Mouse (Mus musculus) heart, adult 9 months (tissue): ENCODE data around the gene Insl5.

Experiments used
- DNase-seq, 2 experiments: peaks; one replicate each; pipeline ENCODE4 v3.0.0; 2022; ENCODE audit warnings: low spot score in 2 of 2

Gene Insl5

DNA sequence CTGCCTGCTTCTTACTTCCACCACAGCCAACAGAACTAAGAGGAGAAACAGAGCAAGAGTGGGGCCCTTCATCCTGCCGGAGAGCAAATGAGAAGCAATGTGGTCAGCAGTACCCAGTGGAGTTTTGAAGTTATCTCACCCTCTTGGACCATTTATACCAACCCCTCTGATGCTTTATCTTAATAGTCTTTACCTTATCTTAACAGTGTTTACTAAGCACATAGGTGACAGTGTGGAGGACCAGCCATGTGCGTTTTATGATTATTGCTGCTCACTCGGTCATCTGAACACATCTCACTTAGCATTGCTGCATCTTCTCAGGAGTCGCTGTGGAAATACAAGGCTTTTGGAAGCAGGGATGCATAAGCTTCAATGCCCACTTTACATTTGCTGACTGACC lies at the start of gene Insl5:
Insl5 (minus strand) TSS at position 222 of the 400 bp plus-strand sequence.
- no peak for DNase-seq

DNA sequence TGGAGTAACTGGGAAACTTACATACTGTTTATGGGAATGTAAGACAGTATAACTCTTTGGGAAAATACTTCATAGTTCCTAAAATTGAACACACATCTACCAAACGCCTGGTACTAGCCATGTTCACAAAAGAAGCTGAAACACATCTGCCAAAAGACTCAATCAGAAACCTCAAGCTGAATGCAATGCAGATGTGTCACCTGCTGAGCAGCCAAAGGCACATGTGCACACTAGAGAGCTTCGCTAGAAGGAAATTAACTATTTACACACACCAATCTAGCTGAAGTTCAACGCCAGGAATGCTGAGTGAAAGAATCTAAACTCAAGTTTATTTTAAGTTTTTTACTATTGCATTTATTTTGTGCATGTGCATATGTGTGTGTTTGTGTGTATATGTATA lies 44.0 kb upstream of the Insl5 start:
- no peak for DNase-seq

DNA sequence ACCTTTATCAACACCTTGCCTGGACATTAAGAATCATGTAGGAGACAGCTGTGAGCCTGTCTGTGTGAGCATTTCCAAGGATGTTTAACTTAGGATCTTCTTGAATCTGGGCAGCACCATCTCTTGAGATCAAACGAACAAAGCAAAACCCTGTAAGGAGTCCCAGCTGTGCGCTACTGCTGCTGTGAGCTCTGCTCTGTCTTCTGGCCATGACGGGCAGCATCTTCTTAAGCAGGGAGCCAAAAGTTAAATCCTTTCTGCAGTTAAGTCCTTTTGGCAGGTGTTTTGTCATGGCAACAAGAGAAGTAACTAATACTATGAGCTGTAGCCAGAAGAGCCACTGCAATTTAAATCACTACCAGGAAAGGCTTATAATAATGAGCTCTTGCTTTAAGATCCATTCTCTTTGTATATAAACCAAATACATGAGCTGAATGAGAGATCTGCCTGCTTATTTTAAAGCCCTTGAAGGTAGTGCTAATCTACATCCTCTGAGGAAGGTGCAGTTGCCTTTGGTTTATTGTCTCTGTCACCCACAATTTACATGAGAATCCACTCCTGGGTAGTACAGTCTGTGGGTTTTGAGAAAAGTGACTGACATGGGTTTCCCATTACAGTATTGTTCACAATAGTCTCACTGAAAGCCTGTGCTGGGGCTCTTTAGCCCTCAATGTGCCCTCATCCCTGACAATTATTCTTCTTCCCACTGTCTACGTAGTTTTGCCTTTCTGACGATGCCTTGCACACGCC lies 41.4 kb upstream of the Insl5 start:
- DNase-seq: no peak

DNA sequence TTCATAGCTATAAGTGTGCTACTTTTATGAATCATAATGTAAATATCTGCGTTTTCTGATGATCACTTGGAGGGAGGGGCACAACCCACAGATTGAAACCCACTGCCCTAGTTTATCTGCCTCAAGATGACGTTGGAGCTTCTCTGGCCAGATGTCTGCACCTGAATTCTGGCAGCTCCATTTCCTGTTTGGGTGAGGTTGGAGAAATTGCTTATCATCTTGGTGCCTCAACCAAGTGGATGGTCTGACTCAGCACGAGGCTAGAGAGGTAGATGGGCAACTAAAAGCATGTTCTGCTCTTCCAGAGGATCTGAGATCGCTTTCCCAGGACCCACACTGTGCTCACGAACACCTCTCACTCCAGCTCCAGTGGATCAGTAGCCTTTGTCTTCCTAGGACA lies 38.3 kb upstream of the Insl5 start:
- no peak for DNase-seq

DNA sequence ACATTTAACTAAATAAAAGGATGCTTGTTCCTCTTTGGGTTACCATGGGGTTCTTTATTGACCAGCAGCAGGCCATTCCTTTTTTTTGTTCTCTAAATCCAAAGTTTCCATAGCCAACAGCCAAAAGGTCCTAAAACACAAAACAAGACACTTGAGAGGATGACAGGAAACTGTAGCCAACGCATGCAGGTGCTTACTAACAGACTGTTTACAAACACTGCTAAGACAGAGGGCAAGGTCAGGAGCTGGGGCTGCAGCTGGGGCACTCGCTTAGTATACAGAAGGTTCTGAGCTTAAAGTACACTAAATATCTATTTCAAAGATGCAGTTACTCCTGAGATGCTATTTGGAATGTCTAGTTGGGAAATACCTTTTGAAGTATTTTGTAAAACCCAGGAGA lies 37.8 kb upstream of the Insl5 start:
- DNase-seq: no peak

DNA sequence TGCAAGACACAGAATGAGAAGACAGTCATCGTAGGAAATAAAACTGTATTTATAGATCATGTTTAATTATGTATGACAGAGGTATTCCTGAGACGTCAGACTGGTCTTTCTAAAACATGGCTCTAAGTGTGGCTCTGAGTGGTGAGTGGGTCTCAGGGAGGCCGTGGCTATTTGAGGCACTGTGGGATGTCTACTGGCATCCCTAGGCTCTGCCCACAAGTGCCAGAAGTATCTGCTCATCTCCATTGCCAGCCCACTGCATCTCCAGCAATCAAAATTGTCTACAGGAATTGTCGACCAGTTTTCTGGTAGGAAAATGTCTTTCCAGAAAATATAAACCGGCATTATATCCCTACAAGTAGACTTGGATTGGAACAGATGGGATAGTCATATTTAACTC lies 30.3 kb upstream of the Insl5 start:
- DNase-seq: no peak

DNA sequence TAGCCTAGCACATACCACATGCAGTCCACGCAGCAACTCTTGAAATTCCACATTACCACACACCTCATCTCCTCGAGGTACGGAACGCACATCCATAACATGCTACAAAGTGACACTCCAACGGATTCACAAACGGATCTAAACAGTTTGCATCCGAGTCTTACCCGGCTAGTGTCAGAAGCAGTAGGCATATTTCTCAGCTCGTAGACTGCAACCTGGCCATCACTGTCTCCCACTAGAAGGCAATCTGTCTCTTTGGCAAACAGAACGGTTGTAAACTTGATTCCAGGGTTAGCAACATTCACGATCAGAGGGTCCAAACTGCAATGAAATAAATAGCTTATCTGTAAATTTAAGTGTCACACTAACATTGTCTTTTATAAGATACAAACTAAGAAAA lies 21.4 kb upstream of the Insl5 start:
- DNase-seq: no peak

DNA sequence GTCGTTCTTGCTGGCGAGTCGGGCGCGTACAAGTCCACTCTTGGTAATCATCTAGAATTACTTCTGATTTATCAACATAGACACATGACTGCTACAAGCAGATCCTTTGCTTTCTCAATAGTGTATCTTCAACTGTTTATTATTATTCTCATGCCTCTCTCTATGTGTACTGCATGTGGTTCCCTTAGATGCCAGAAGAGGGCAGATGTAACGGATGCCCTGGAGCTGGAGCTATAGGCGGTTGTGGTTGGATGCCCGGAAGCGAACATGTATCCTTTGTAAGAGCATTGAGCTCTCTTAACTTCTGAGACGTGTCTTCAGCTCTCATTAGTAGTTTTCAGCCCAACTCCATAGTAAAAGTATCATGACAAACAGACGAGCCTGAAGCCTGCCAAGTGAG lies 16.4 kb upstream of the Insl5 start:
- no peak for DNase-seq

DNA sequence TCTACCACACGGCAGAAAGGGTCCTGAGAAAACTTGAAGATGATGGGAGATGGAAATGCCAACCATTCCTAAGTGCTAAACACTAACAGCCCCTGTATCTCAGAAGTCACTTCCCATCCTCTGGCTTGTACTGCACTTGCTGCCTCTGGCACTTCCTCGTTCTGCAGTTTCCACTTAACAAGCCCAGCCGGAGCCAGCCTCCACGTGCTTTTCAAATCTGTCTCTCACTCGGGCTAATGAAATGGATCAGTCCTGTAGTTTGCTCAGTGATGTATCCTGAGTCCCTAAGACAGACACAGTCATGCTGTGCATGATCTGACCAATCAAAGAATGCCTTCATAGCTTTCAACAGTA lies 13.2 kb upstream of the Insl5 start:
- DNase-seq: no peak

DNA sequence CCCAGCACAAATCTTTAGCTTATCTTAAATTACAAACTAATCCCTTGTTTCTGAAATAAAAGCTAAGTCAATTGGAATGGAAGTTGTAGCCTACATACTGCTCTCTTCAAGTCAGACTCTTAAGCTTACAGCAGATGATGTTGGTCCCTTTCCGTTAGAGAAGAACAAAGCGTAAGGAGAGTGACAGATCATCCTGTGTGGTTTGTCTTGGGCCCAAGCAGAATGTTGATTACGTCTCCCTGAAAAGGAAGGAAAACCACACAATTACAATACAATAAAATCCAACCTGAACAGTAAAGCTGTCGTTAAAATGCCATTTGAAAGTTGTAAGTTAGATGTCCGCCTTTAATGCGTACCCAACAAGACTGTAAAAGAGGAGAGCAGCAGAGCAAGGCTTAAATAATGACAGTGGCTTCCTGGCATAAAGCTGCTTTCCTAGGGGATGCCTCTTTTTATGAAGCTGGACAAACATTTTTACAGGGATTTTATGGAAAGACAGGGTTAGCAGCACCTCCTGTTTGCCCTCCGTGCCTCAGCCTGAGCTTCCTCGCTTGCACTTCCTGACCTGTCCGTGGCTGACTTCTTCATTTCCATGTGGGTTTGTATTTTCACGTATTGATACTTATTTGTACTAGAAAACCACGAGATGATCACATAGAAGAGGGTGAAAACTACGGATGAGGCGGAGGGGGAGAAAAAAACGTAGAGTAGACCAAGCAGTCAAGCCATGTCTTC lies 12.6 kb upstream of the Insl5 start:
- no peak for DNase-seq

DNA sequence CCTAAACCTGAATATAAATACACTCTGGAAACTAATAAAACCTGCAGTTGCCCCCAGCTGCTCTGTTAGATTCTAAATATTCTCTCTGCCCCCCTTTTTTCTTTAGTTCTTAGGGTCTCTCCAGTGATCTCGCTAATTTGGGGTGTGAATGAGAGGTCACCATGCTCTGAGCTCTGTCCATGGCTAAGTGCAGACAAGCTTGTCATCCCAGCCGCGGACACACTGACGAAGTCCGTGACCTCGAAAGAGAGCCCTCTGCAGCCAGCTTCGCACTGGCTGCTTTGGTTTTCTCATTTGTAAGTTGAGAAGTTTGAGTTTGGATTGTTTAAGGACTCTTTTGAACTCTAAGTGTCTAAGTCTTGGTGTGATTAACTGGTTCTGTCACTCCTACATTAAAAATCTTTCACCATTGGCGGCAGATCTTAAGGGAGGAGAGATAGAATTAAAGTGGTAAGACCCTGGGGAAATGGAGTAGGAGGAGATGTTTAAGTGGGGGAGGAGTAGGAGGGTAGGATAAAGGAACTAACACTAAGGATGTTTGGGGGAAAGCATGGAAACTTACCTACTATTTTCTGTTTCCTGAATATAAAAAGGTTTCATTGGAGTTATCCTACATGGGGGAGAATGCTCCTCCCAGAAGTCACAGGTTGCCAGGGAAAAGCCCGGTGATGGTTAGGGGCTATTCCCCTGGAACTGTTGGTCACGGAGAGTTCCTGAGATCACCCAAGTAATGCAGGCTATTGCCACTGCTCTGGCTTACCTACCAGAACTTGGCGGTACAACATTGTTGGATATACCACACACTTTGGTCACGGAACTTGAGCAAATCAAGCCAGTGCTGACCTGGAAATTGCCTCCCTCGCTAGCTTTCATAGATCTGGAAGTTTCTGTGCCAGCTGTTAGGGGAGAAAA lies 1.8 kb upstream of the Insl5 start:
- no peak for DNase-seq

DNA sequence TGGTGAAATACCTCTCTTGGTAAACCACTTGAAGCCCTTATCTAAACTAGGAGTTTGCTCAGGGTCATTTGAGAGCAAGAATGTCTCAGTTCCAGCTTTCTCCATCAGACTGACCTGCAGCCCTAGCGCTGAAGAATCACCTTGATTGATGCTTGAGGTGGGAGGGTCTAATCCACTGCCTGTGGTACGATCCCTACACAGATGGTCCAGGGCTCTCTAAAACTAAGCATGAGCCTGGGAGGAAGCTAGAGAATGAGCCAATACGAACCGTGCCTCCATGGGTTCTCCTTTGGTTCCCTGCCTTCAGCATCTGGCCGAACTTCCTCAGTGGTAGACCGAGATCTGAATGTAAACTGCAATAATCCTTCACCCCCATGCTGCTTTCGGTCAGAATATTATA lies 1.1 kb upstream of the Insl5 start:
- no peak for DNase-seq

DNA sequence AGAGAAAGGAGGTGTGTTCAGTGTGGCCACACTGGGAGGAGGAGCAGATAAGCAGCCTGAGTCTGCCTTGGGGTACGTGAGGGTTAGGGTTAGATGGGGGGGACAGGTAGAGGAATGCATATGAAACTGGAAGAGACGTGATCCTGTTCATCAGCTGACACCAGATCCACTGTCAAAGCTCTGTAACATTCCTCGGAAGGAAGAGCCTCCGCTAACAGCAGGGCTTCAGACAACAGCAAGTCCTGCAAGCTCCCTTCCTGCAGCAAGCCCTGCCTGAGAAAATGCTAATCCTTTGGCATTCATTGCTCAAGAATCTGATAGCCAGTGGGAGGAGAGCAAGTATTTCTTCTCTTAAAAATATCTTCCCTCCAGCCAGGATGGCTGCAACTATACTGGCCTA lies 13.2 kb downstream of the Insl5 start:
- DNase-seq: no peak

DNA sequence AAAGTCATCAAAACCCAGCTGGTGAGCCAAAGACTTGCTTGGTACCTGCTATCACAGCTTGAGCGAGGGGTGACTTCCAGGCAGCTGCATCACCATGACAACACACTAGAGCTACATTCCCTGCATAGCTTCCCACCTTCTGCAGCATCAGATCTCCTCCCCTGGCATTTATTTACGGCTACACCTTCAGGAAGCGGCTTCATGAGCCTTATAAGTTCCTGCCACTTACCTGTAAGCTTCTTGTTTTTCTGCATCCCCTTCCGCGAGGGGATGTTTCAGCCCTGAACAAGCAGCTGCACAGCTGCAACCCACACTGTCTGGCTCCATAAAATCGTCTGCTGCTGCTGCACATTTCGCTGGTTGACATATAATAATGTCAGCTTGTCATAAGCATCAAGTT lies 14.8 kb downstream of the Insl5 start:
- DNase-seq: no peak

DNA sequence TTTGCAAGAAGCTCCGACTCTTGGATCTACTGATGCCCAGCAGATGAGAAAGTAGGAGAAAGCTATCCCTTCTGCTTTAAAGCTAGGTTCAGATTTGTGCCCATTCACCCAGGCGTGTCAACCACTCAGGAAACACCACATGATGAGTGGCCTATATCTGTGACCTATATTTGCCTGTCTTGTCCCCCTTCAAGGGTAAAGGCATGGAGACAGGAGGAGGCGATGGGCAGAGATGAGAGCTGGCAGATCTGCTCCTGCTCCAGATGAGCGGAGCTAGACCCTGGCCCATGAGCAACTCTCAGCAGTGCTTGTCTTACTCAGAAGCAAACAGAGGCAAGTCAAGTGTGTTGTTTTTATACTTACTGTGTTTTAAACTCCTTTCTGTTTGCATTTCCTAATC lies 15.9 kb downstream of the Insl5 start:
- DNase-seq: no peak

DNA sequence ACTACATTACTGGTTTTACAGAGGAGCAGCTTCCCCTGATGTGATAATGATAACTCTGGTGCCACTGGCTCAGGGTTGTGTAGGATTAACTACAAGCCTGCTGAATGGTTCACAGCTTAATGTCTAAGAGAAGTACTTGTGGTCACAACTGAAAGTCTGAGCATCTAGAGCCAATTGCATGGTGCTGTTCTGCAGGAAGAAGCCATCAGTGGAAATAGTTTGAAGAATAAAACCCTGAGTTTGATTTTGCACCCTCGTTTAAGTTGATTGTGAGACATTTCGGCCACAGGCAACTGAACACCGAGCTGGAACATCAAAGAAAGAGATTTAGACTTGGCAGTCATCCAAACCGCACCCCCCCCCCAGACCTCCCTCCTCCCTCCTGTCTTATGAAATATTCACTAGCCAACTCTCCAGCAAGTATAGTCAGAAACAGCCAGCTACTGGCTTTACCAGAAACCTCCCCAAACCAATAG lies 19.7 kb downstream of the Insl5 start:
- DNase-seq: no peak

DNA sequence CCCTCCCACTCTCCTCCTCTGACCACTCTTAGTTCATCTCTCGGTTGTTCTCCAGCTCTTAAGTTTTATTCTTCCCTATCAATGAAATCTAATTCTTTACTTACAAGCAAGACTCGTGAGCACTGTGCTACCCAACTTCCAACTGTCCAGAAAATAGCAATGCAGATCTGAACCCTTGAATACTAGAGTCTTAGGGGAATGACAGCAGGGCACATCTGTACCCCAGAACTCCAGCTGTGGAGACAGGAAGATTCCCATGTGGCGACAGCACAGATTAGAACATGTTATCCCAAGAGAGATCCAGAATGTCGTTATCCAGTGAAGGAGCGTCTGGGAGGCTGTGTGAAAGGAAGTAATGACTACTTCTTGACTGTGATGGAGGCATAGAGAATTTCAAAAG lies 20.4 kb downstream of the Insl5 start:
- peak in 1 of 2 experiments; percentile 3 for DNase-seq

DNA sequence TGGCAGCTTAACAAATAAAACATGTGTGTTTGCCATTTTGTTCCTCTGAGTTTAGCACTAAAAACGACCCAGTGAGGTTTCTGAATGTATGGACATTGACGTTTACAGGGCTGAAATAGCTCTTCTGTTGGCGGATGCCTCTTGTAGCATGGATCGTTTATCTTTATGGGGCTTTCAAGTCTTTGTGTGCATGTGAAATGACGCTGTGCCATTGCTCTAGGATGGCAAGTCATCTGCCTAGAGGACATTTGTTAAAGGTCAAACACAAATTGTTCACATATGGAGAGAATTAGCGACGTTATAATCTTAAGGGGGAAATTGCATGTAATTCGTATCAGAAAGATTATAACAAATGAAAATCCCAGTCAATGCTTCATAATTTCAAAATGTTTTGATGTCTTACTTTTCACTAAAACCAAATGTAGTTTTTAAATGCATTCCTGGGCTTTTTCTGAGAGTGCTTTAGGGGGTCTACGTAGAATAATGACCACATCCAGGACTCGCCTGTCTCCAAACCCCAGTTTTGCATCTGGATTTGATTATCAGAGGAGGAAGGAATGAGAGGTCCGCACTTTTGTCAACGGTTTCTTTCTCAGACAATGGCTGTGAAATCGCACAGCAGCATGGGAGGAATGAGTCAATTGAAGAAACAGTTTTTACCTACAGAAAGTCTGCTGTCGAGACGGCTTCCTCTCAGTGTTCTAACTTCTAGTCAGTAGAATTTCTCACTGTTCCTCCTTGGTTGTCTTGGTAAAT lies 21.3 kb downstream of the Insl5 start:
- no peak for DNase-seq

DNA sequence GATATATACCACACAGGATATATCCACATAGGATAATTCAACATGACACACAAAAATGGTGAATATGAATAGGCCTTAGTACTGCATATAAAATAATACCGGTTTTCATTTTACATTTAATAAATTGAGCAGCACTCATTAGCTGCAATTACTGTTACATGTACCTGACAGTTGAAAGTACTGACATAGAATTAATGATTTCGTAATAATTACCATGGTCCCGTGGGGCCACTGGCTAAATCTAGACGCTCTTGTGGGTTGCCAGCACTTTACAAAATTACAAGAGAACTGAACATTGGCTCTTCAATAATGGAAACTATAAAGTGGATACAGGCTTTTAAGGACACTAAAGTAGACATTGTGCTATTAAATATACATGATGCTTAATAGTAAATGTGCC lies 22.0 kb downstream of the Insl5 start:
- DNase-seq: no peak

DNA sequence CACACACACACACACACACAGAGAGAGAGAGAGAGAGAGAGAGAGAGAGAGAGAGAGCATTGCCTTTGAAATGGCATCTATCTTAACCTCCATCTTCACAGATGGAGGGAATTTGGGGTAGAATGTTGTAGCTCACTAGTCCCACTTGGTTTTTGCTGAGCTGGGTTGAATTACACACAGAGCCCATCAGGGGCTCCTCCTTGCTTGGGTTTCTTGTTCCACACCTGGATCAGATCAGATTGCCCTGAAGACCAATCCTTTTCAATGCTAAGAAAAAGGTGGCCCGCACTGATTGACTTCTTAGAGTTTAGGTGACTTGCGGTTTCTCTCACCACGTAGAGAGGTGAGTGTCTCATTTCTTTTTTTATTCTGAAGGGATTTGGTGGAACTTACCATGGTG lies 35.0 kb downstream of the Insl5 start:
- no peak for DNase-seq

DNA sequence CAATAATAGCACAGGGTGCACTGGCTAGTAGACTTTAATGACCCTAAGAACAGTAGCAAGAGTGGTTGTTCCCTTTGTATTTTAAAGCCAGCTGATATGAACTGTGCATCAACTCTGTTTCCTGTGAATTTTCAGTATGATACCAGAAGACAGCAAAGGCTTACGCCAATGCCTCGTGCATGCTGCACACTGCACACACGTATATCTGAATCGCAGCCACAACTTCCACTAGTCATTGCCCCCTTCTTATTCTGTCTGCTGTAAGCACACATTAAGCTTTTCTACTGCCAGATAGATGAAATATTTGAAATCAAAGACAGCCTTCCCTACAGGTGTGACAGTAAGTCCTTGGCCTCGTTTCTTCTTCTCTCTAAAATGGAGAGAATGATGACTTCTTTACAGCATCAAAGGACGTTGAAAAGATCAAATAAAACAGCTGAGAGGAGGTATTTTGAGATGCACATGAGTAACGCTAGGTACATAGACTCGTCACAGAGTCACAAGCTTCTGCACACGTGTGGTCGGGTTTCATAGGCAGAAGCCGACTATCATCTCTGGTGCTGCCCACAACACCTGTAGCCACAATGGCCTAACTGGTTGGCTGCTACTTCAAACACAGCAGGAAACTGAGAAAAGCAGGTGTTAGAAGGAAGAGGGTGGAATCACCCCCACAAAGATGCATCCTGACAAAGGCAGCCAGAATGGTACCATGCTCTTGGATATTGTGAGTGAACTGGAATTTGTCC lies 35.9 kb downstream of the Insl5 start:
- no peak for DNase-seq
